Mouse (Mus musculus): ENCODE results near the gene Ptprcap.

Ptprcap gene

DNA sequence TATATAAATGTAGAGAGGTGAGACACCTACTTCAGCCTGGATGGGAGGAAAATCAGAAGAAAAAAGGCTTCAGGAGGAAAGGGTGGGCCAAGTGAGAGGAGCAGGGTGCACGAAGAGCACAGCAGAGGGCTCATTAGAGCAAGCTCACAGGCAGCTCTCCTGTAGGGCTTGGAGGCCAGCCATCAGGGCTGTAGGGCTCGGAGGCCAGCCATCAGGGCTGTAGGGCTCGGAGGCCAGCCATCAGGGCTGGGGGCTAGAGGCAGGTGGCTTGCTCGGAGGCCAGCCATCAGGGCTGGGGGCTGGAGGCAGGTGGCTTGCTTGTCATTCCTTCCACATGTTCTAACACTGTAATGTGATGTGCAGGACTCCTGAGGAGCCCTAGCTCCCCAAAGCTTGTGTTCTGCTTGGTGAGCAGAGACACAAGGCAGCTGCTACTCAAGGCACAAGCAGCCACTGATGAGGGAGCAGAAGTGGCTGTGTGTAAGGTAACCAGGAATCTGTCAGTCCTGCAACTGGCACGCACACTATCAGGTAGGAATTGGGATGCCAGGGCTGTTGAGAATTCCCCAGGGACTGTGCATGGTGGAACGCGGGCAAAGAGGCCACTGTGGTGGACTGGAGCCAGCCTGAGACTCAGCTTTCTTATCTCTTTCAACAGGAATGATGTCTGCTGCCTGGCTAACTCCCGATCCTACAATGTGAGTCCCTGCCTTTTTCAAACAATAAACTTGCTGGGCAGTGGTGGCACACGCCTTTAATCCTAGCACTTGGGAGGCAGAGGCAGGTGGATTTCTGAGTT, 13.5 kb downstream of the Ptprcap start:
- DNase-seq (ENCODE audit: low spot score) = no peak

DNA sequence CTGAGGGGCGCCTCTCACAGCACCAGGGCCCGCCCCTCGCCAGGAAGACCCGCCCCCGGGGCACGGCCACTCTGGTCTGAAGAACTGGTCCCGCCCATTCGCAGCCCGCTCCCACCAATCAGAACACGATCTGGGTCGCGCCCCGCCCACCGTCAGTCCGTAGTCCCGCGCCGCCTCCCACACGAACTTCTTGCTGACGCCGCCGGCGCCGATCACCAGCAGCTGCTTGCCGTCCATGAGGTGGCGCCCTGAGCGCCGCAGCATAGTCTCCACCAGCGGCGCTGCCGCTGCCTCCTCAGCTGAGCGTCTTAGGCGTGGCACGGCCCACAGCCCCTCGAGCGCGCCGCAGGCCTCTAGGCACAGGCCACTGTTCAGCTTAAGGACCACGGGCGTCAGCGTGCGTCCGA, 16.0 kb downstream of the Ptprcap start:
- DNase-seq (ENCODE audit: low spot score) = peak; percentile 99

DNA sequence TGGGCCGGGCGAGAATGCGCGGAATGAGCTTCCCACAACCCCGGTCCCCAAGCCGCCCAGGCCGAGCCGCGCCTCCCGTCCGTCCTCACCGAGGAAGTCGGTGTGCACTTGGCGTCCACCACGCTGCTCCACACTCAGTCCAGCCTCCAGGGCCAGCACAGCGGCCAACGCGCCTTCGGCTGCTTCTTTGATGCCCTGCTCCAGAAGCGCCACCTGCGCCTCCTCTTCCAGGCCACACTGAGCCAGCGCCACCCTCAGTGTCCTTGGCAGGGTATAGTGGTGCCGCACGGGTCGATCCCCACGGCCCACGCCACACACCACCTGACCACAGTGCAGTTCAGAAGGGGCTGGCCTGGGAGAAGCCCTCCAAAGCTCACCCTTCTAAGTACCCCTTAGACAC, 16.4 kb downstream of the Ptprcap start:
- DNase-seq (ENCODE audit: low spot score) = no peak

DNA sequence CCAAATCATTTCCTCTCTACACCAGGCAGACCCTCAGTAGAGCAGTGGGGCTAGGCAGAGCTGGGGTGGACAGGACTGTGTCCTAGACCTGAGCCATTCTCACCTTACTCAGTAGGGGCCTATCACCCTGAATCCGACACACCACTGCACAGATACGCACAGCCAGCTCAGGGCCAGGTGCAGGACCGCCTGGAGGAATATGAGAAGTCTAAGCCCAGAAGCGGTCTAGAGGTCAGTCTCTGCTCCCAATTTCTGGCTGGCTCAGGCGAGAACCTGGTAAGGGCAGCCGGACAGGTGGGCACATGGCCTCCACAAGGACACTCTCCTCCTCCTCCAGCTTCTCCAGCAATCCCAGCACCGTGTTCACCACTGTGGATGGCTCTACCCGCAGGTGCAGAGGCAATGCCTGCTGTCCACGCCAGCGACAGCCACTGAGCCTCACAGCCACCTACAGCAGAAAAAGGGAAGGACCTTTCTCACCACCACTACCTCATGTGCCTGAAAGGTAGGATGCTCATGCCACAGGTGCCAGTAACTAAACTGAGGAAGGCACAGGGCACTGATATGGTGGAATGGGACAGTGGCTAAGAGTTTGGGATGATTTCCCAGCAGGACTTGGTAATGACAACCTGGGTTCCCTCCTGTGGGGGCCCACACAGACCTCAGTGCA, 17.5 kb downstream of the Ptprcap start:
- no peak for DNase-seq (ENCODE audit: low spot score)

DNA sequence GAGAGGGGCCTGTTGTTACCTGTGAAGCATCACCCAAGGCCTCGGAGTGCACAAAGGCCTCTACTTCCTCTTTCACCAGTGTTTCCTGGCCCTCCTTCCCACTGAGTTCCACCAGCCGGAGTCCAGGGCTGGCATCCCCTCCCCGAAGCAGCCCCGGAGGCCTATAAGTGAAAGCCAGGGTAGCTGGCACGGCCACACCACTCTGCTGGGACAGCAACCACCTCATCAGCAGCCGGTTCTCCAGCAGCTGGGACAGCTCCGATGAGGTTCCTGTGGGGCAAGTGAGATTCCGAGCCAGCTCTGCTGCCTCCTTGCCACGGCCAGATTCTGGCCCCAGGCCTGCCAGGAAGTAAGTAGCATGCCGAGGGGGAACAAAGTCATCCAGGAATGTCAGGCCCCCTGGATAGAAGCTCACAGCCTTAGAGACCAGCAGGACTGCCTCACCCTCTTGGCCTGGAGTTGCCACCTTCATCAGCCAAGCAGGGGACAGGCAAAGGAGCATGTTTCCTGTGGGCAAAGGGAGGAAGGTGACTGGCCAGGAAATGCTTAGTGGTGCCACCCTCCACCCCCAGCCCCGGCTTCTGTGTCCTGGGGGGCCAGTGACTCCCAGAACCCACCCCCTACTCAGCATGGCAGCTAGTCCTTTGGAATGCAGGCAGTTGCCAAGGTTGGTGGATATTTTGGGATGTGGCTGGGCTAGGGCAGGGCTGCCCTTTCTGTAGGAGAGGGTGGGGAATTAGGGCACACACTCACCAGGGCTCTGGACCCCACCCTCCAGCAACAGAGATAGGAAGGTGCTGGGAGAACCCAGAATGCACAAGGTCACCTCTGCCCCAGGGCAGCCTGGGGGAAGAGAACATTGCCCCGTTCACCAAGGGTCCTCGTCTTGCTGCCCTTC, 18.2 kb downstream of the Ptprcap start:
- DNase-seq (ENCODE audit: low spot score) = no peak

DNA sequence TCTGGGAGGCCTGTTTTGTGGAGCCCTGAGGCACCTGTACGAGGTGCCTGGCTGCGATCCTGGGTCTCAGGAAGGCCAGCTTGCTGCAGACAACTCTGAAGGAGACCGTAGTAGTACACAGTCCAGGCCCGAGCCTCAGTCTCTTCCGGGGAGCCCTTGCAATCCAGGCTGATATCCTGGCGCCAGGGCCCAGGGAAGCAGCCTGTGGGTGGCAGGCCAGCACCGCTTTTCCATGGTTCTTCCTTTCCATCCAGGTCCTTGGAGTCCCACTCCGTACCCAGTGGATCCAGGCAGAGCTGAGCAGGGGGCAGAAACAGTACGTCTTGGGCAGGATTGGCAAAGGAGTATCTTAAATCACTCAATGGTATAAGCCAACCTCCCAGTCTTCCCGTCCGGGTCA, 19.5 kb downstream of the Ptprcap start:
- no peak for DNase-seq (ENCODE audit: low spot score)

DNA sequence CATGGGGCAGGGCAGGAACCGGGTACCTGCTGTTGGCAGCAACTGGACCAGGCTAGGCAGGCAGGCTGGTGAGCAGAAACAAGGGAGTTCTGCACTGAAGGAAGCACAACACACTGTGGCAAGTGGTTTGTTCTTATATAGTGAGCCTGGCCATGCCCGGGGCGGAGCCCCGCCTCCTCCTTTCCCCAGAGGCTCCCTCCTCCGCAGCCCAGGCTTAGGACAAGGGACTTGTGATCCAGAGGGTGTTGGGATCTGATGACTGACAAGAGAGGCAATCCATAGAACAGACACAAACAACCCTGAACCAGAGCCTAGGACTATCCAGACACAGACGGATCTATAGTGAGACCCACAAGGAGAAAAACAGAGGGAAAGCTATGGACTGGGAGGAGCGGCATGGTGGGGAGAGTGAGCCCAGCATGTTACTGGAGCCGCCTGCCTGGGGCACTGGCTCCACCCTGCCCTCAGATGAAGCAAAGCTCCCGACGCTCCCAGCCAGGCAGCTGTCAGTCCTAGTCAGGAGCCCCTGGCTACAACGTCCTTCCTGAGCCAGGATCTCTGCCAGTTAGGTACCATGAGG, 22.1 kb downstream of the Ptprcap start, which contains the start of gene Carns1:
TSS of gene Carns1 (minus strand) at position 112 of the 580 bp plus-strand sequence.
- no peak for DNase-seq (ENCODE audit: low spot score)

DNA sequence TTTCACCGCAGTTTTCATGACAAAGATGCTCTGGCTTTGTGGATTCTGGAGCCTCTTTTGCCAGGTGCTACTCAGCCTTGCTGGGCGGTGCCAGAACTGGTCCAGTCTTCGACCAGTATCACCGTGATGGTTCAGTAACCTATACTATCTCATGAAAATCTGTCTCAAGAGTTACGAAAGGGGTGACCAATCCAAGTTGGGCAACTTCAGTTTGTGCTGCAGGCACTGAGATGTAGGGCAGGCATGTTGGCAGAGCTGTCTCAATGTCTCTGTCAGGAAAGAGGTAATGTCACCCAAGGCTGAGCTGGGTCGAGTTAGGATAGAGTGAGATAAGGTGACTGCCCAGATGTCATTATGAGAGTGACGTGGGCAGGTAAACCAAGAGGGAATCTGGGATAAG, 27.0 kb downstream of the Ptprcap start:
- no peak for DNase-seq (ENCODE audit: low spot score)

DNA sequence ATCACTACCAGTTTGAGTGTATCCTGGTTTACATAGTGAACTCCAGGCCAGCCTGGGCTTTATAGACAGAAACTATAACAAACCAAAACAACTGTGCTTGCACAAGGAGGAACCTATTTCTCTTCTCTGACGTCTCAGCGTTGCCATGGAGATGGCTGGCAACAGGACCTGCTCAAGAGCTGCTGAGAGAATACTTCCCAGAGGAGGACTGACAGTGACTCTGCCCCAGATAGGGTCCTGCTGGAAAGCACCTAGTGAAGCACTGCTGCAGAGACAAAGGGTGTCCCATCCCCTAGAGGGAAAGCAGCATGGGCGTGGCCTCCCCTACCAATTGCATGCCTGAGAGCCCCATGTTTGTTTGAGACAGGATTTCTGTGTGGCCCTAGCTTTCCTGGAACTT, 28.5 kb downstream of the Ptprcap start:
- DNase-seq (ENCODE audit: low spot score) = peak; percentile 63

DNA sequence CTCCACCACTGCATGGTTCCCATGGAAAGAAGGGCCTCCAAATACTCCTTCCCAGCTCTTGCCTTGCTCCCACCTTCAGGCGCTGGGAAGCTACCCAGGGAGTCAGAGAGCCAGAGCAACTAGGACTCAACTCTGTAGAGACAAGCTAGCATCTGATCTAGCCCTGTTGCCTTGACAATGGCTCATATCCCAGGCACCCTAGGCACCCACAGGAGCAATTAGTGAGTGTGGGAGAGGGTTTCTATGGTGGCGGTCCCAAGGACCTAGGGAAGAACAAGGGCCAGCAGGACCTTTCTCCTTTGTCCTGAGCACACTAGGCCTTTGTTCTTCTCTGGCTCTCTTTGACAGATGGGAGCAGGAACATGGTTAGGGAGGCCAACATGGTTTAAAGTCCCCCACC, 30.3 kb downstream of the Ptprcap start:
- DNase-seq (ENCODE audit: low spot score) = no peak

DNA sequence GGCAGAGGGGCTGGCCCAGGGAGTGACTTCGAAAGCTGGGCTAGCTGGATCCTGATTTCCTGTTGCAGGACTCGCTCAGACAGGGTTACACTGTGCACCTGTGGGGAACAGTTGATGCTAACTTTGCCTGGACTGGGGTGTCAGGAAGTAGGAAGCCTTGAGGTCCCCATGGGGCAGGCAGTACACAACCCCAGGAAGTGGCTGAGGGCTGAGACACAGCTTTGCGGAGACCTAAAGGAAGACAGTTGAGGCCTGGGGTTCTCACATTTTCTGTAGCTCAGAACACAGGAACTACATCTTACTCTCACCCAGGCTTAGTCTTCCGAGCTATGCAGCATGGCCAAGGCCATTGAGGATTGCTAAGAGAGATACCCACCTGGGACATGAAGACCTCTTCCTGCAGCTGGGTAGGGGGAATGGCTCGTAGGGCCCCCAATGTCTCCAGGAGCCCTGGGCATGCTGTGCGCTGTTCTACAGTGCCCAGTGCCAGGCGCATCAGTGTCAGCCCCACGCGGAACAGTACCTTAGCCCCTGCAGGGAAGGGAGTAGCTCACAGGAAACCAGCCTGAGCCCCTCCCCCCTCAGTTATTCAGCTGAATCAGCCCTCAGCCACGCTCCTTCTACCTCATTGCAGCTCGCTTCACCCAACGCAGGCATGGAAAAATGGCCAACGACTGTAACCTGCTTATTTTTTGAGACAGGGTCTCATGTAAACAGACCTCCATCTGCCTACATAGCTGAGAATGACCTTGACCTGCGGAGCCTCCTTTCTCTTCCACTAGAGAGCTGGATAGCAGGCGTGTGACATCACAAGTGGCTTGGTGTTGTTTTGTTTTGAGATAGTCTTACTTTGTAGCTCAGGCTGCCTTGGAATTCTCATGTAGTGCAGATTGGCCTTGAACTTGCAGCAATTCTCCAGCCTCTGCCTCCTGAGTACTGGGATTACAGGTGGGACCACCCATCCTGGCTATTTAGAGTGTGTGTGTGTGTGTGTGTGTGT, 31.9 kb downstream of the Ptprcap start:
- DNase-seq (ENCODE audit: low spot score) = no peak

DNA sequence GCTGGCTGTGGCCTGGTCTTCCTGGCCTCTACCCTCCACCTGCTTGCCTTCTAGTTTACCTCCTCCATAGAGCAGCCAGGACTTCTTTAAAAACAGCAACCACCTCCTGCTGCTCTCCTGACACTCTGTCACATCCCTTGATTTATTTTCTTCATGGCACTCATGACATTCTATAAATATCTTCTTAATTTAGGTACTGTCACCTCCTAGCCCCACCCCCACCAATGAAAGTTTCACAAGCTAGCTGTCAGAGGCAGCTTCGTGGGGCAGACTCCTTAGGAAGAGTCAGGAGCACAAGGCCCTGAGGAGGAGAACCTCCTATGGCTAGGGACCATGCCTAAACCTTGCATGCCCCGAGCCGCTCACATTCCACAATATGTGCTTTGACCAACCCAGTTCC, 33.9 kb downstream of the Ptprcap start:
- no peak for DNase-seq (ENCODE audit: low spot score)

DNA sequence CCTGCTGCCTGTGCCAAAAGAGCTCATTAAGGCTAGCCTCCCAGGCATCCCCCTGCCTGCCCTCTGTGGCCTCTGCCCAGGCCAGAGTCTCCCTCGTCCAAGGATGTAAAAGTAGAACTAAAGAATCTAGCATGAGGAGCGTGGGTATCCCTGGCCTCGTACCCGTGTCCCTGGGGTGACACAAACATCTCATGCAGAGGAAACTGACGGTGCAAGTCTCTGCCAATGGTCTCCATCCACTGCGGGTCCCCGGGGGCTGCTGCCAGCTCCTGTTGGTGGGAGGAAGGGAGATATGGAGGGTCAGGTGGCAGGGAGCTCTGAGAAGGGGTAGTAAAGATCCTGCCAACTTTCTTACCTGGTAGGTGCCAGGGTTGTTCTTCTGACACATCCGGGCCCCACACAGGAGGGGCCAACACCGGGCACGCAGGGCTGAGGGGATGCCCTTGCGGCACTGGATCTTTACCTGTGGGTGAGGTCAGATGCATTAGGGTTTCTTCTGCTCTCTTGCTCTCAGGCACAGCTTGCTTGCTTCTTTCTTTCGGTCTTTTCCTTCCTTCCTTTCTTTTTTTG, 35.7 kb downstream of the Ptprcap start:
- no peak for DNase-seq (ENCODE audit: low spot score)

DNA sequence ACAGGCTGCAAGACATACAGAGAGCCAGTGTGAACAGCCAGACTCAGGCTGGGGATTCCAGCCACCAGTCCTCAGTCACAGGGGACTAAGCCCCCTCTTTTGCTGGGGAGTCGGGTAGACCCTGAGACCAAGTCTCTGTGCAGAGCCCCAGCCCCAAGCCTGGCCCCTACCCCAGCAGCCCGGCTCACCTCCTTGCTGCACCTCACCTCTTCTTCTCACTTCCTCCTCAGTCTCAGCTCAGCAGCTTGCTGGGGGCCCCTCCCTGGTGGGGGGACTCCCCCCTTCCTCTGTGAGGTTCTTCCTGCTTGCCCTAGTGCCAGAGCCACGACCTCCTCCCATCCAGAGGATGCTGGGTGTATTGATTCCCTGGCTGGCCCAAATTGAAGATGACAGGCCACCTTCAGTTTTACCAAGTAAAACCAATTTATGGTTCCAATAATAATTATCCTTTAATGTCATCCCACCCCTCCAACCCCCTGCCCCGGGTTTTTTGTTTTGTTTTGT, 37.5 kb downstream of the Ptprcap start, which contains the start of gene Tbc1d10c:
TSS of gene Tbc1d10c (minus strand) at position 454 of the 504 bp plus-strand sequence.
- no peak for DNase-seq (ENCODE audit: low spot score)

DNA sequence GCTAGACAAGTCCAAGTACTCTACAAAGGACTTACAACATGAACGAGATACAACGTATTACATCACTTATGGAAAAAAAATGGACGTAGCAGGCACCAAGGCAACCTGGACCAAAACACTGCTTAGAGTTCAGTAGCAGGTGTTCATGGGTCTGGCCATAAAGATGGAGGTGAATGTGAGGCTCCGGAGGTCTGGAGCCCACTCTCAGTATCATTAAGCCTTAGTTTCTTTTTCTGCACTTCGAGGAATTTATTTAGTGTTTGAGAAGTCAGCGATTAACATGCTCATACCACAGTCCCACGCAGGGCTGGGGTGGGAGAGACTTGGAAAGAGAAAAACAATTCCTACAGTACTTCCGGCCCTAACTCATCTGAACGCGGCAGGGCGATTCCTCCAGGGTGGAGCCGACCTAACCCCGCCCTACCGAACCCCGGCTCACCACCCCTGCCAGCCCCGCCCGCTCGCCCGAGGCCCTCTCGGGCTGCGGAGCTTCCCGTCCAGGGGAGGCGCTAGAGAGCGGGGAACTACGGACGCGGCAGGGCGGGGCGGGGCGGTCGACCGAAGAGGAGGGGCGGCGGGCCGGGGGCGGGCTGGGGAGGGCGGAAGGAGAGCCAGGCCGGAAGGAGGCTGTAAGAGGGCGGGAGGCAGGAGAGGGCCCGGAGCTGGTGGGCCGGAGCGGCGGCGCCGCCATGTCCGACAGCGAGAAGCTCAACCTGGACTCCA, 38.3 kb downstream of the Ptprcap start, which contains the start of gene Ppp1ca:
TSS of gene Ppp1ca (plus strand) at position 538 of the 723 bp plus-strand sequence.
- DNase-seq (ENCODE audit: low spot score) = peak; percentile 93

DNA sequence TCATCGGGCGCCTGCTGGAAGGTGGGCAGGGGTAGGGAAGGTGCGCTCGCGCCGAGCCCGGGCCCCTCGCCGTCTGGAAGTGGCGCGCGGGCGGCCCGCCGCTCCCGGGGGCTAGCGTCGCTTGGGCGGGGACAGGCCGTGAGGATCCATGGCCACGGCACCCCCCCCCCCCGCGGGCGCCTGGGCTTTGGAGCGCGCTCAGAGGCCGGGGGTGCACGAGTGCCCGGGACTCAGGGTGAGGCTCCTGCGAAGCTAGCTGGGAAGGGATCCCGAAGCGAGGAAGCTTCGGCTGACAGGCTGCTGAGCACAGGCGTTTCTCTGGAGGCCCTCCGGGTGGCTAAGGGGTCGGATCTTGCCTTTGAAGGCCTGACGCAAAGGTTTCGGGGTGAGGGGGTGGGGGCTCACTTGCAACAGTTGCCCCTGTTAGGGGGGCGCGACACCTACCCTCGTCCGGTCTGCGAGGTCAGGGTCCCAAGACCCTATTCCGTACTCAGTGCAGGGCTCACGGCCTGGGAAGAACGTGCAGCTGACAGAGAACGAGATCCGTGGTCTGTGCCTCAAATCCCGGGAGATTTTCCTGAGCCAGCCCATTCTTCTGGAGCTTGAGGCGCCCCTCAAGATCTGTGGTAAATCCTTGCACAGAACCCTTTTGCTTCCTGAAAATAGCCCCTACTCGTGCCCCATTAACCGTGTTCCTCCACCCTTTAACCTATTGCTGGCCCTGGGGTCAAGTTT, 39.0 kb downstream of the Ptprcap start:
- DNase-seq (ENCODE audit: low spot score) = no peak

DNA sequence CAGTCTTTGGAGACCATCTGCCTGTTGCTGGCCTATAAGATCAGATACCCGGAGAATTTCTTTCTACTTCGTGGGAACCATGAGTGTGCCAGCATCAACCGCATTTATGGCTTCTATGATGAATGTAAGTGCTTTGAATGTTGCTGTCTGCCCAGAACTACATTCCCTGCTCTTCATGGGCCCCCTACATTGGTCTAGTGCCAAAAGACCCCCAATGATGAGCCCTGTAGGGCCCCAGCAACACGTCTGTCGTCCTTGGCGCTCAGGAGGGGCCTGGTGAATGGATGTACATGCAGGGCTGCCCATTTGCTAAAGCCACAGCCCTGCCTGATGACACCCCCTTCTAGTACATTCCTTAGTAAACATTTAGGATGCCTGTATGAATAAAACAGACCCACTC, 39.7 kb downstream of the Ptprcap start:
- no peak for DNase-seq (ENCODE audit: low spot score)

DNA sequence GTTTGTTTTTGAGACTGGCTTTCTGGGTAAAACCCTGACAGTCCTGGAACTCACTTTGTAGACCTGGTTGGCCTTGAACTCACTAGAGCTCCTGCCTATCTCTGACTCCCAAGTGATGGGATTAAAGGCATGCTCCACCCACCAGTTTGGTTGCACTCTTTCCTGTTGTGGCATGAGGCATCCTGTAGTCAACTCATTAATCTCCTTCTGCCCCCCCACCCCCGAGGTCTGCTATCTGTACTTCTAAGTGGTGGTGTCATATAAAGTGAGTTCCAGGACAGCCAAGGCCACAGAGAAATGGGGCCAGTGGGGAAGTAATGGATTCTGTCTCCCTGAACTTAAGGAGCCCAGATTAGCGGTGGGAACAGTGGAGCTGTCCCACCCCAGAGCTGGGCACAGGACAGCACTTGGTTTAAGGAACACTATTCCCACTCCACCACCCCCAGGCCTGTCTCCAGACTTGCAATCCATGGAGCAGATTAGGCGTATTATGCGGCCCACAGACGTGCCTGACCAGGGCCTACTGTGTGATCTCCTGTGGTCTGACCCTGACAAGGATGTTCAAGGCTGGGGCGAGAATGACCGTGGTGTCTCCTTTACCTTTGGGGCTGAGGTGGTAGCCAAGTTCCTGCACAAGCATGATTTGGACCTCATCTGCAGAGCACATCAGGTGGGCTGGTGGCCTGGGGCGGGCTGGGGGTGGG, 40.8 kb downstream of the Ptprcap start:
- no peak for DNase-seq (ENCODE audit: low spot score)
